Mouse (Mus musculus): ENCODE data around the gene Sec13. TPM values are rescaled to one million over a fixed set of nuclear protein-coding genes. Genes with fewer than 3 reads are reported as not detected.

Sec13 gene
- polyA plus RNA-seq (2012; fragmentation: generic; extraction: Trizol): 229 TPM

GRCm38 (mm10) chr6:113740236-113741217 lies at the start of gene Sec13:
Gene Sec13, minus strand, starts transcription at chr6:113740743.
- Histone ChIP-seq H3K4me3 (peak within 1 kb of the TSS; percentile 91), H3K36me3 (ENCODE audit: control insufficient read depth, insufficient read depth) (peaks cover 14% of the 10 kb centered on the region), H3K4me2 (ENCODE audit: low read depth) (peak within 1 kb of the TSS; percentile 90), H3K27me3 (ENCODE audit: control insufficient read depth, insufficient read depth, insufficient read length) (peaks cover 21% of the 10 kb centered on the region), H3K79me2 (ENCODE audit: control insufficient read depth, insufficient read depth) (peaks cover 39% of the 10 kb centered on the region), H3ac (ENCODE audit: control insufficient read depth, insufficient read length) (peak within 1 kb of the TSS; percentile 4)
- TF ChIP-seq POLR2AphosphoS2 (IDR thresholded peaks at IDR 0.05; ENCODE audit: insufficient read length, low read depth) (peak; percentile 96), POLR2A (IDR thresholded peaks at IDR 0.05; ENCODE audit: insufficient read length, low read depth) (peak; percentile 94), REST (IDR thresholded peaks at IDR 0.05; ENCODE audit: insufficient read depth, insufficient read length) (no peak), USF1 (IDR thresholded peaks at IDR 0.05; ENCODE audit: low read depth) (no peak), MAX (IDR thresholded peaks at IDR 0.05; ENCODE audit: low read depth) (no peak), CEBPB (IDR thresholded peaks at IDR 0.05; ENCODE audit: insufficient read depth, poor library complexity, severe bottlenecking) (no peak), MYOG (IDR thresholded peaks at IDR 0.05; ENCODE audit: control insufficient read depth in 1 of 3, insufficient read depth in 1 of 3, insufficient read length in 2 of 3, low read depth in 2 of 3) (peak; percentile 24 to 73 (median 49)), MYOD1 (IDR thresholded peaks at IDR 0.05; ENCODE audit: control insufficient read depth in 1 of 3, insufficient read length in 2 of 3, low read depth in 2 of 3) (peak in 2 of 3 experiments; percentile 8 to 42), SRF (IDR thresholded peaks at IDR 0.05; ENCODE audit: control insufficient read depth, insufficient read length, low read depth) (peak; percentile 34), TCF12 (IDR thresholded peaks at IDR 0.05; ENCODE audit: insufficient read depth, poor library complexity, severe bottlenecking) (no peak), E2F4 (IDR thresholded peaks at IDR 0.05; ENCODE audit: insufficient read depth) (no peak), TCF3 (IDR thresholded peaks at IDR 0.05; ENCODE audit: insufficient read length, low read depth) (no peak)

DNA sequence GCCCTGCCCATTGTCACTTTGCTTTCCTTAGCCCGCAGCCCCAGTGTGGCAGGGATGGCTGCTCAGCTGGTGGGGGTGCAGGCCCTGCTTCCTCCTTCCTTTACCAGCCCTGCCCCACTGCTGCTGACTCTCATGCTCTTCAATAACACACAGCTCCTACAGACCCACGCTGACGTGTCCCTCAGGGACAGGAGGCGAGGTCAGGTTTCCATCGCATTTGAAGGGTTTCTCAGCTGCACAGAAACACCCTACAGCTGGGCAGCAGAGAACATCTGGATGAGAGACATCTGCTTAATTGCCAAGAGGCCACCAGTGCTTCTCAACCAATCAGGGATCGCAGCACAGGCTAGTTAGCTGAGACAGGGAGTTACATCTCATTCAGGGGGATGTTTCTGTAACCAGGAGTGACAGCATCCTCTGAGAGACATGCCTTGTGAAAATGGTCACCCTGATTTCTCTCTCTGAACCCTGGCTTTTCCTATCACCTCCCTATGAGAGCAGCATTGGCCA lies 47.0 kb upstream of the Sec13 start:
- H3K4me2 ChIP-seq (ENCODE audit: low read depth): no peak overlapping the region
- H3K4me3 ChIP-seq: no peak overlapping the region
- H3K79me2 ChIP-seq (ENCODE audit: control insufficient read depth, insufficient read depth): no peaks in the 10 kb centered on the region
- TF ChIP-seq POLR2AphosphoS2 (IDR thresholded peaks at IDR 0.05; ENCODE audit: insufficient read length, low read depth) (no peak), TCF3 (IDR thresholded peaks at IDR 0.05; ENCODE audit: insufficient read length, low read depth) (no peak), CEBPB (IDR thresholded peaks at IDR 0.05; ENCODE audit: insufficient read depth, poor library complexity, severe bottlenecking) (no peak), MAX (IDR thresholded peaks at IDR 0.05; ENCODE audit: low read depth) (no peak), TCF12 (IDR thresholded peaks at IDR 0.05; ENCODE audit: insufficient read depth, poor library complexity, severe bottlenecking) (no peak), SRF (IDR thresholded peaks at IDR 0.05; ENCODE audit: control insufficient read depth, insufficient read length, low read depth) (no peak), E2F4 (IDR thresholded peaks at IDR 0.05; ENCODE audit: insufficient read depth) (no peak)
- H3K36me3 ChIP-seq (ENCODE audit: control insufficient read depth, insufficient read depth): no peaks in the 10 kb centered on the region
- H3ac ChIP-seq (ENCODE audit: control insufficient read depth, insufficient read length): no peak overlapping the region
- H3K27me3 ChIP-seq (ENCODE audit: control insufficient read depth, insufficient read depth, insufficient read length): peaks cover 37% of the 10 kb centered on the region

- no peaks in the 10 kb centered on the region for H3K36me3 ChIP-seq (ENCODE audit: control insufficient read depth, insufficient read depth)
- no peak overlapping the region for H3K4me3 ChIP-seq
- TF ChIP-seq MAX (IDR thresholded peaks at IDR 0.05; ENCODE audit: low read depth) (no peak), POLR2A (IDR thresholded peaks at IDR 0.05; ENCODE audit: insufficient read length, low read depth) (no peak), REST (IDR thresholded peaks at IDR 0.05; ENCODE audit: insufficient read depth, insufficient read length) (no peak), POLR2AphosphoS2 (IDR thresholded peaks at IDR 0.05; ENCODE audit: insufficient read length, low read depth) (no peak), MYOG (IDR thresholded peaks at IDR 0.05; ENCODE audit: control insufficient read depth in 1 of 3, insufficient read depth in 1 of 3, insufficient read length in 2 of 3, low read depth in 2 of 3) (no peak), SRF (IDR thresholded peaks at IDR 0.05; ENCODE audit: control insufficient read depth, insufficient read length, low read depth) (no peak)
- H3K27me3 ChIP-seq (ENCODE audit: control insufficient read depth, insufficient read depth, insufficient read length): peaks cover 32% of the 10 kb centered on the region
- H3ac ChIP-seq (ENCODE audit: control insufficient read depth, insufficient read length): no peak overlapping the region
- H3K4me2 ChIP-seq (ENCODE audit: low read depth): no peak overlapping the region
- H3K79me2 ChIP-seq (ENCODE audit: control insufficient read depth, insufficient read depth): no peaks in the 10 kb centered on the region
Measured at GRCm38 (mm10) chr6:113785658-113786057, 45.1 kb upstream of the Sec13 start.

DNA sequence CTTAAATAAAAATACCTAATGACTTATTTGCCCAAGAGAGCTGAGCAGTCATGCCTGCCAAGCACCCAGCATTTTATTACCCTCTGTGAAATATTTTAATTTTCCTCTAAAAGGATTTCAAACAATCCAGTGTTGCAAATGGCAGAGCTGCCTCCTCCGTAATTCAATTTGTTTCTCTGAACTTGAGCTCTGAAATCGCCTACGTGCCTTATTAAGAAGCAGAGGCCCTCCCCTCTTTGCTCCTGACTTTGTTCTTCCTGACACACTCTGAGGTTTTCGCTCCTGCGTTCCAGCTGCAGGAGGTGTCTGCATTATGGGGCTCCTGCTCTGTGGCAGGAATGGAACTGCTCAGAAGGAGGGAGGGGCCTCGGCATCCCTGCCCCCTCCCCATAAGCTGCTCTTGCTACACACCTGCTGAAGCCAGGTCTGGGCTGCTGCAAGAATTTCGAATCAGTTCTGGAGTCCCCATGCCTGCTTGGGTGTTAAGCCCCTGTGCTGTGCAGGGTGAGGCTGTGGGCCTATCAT lies 37.7 kb upstream of the Sec13 start:
- H3K27me3 ChIP-seq (ENCODE audit: control insufficient read depth, insufficient read depth, insufficient read length): peaks cover 10% of the 10 kb centered on the region
- H3K36me3 ChIP-seq (ENCODE audit: control insufficient read depth, insufficient read depth): no peaks in the 10 kb centered on the region
- H3K79me2 ChIP-seq (ENCODE audit: control insufficient read depth, insufficient read depth): no peaks in the 10 kb centered on the region
- no peak overlapping the region for H3K4me2 ChIP-seq (ENCODE audit: low read depth)
- H3K4me3 ChIP-seq: no peak overlapping the region
- H3ac ChIP-seq (ENCODE audit: control insufficient read depth, insufficient read length): no peak overlapping the region
- TF ChIP-seq MYOD1 (IDR thresholded peaks at IDR 0.05; ENCODE audit: control insufficient read depth in 1 of 3, insufficient read length in 2 of 3, low read depth in 2 of 3) (no peak), TCF3 (IDR thresholded peaks at IDR 0.05; ENCODE audit: insufficient read length, low read depth) (no peak), MYOG (IDR thresholded peaks at IDR 0.05; ENCODE audit: control insufficient read depth in 1 of 3, insufficient read depth in 1 of 3, insufficient read length in 2 of 3, low read depth in 2 of 3) (no peak), TCF12 (IDR thresholded peaks at IDR 0.05; ENCODE audit: insufficient read depth, poor library complexity, severe bottlenecking) (no peak), MAX (IDR thresholded peaks at IDR 0.05; ENCODE audit: low read depth) (no peak), REST (IDR thresholded peaks at IDR 0.05; ENCODE audit: insufficient read depth, insufficient read length) (no peak), E2F4 (IDR thresholded peaks at IDR 0.05; ENCODE audit: insufficient read depth) (no peak), USF1 (IDR thresholded peaks at IDR 0.05; ENCODE audit: low read depth) (no peak), CEBPB (IDR thresholded peaks at IDR 0.05; ENCODE audit: insufficient read depth, poor library complexity, severe bottlenecking) (no peak), SRF (IDR thresholded peaks at IDR 0.05; ENCODE audit: control insufficient read depth, insufficient read length, low read depth) (no peak), POLR2A (IDR thresholded peaks at IDR 0.05; ENCODE audit: insufficient read length, low read depth) (no peak)
